Mouse (Mus musculus) kidney, embryonic 16.5 days (tissue): ENCODE data around the gene Nup214. TPM values are rescaled to one million over a fixed set of nuclear protein-coding genes. Genes with fewer than 3 reads are reported as not detected.

ENCODE experiments used
- ATAC-seq: fragments of 200-750 bp; cut with Nextera tagmentation; 2 replicates; pipeline ENCODE4 v1.8.0; 2017; ENCODE audit warnings: moderate TSS enrichment; ENCODE audit not compliant: low FRiP score, low TSS enrichment
- H3K27ac ChIP-seq: fragments of 300-500 bp; sonication (generic); 2 replicates; pipeline ENCODE4 v1.5.1; 2014; ENCODE audit warnings: low read length
- H3K27me3 ChIP-seq: fragments of 300-500 bp; sonication (generic); 2 replicates; pipeline ENCODE4 v1.6.1; 2014; ENCODE audit warnings: low read length, control low read depth, mixed read lengths; ENCODE audit not compliant: insufficient read depth
- H3K36me3 ChIP-seq: fragments of 300-500 bp; sonication (generic); 2 replicates; pipeline ENCODE4 v1.6.1; 2014; ENCODE audit warnings: low read length, control low read depth, mixed read lengths; ENCODE audit not compliant: insufficient read depth
- H3K4me1 ChIP-seq: fragments of 300-500 bp; sonication (generic); 2 replicates; pipeline ENCODE4 v1.6.1; 2014; ENCODE audit warnings: low read length, control low read depth, mixed read lengths; ENCODE audit not compliant: insufficient read depth
- H3K4me2 ChIP-seq: fragments of 300-500 bp; sonication (generic); replicated peaks from 2 replicates; pipeline ENCODE4 v1.6.1; 2014; ENCODE audit warnings: low read depth, low read length
- H3K4me3 ChIP-seq: fragments of 300-500 bp; sonication (generic); 2 replicates; pipeline ENCODE4 v1.5.1; 2014; ENCODE audit warnings: mild to moderate bottlenecking, low read length
- H3K9ac ChIP-seq: fragments of 300-500 bp; sonication (generic); replicated peaks from 2 replicates; pipeline ENCODE4 v1.6.1; 2014; ENCODE audit warnings: low read length
- H3K9me3 ChIP-seq: fragments of 300-500 bp; sonication (generic); 2 replicates; pipeline ENCODE4 v1.6.1; 2016; ENCODE audit warnings: low read length, control low read depth
- WGBS: fragments of 180-500 bp; shearing (Covaris S2); extraction: QIAGEN DNeasy Blood & Tissue Kit; methylation state at CpG from one replicate; pipeline ENCODE4 v1.1.7; 2014; 5-methylcytosine and 5-hydroxymethylcytosine counted together
- microRNA-seq: library from miRNA; unstranded; fragments of <30 nt; microRNA quantifications from one replicate; pipeline ENCODE4, GENCODE M21; 2016
- polyA plus RNA-seq: library from polyadenylated mRNA; unstranded; fragments of >200 nt; fragmentation: Nextera tagmentation; extraction: Ambion mirVana; gene quantifications from 2 replicates; pipeline ENCODE4 v1.2.1, GENCODE M21; 2015

Gene Nup214
- polyA plus RNA-seq, 1 experiment from 2014 or later = 70.2 TPM

GRCm38 (mm10) chr2:32095351-32096121, 121.3 kb downstream of the Nup214 start, which contains the start of gene Plpp7:
Plpp7 (plus strand) TSS chr2:32095528.
- Histone ChIP-seq H3K27me3 (no peaks in the 10 kb centered on the region), H3K4me3 (peak within 1 kb of the TSS; percentile 47), H3K36me3 (no peaks in the 10 kb centered on the region), H3K27ac (no peak within 1 kb of the TSS), H3K4me1 (peaks cover 6% of the 10 kb centered on the region), H3K9ac (peak within 1 kb of the TSS; percentile 68), H3K4me2 (peak within 1 kb of the TSS; percentile 55), H3K9me3 (no peaks in the 10 kb centered on the region)
- ATAC-seq = peak; percentile 92
- WGBS = 54% methylated on average over 22 of the region's 22 CpGs

- Histone ChIP-seq H3K9me3 (no peaks in the 10 kb centered on the region), H3K4me1 (peaks cover 6% of the 10 kb centered on the region), H3K27me3 (no peaks in the 10 kb centered on the region), H3K4me3 (peak overlapping the region; percentile 47), H3K4me2 (peak overlapping the region; percentile 55), H3K36me3 (no peaks in the 10 kb centered on the region), H3K9ac (peak overlapping the region; percentile 68), H3K27ac (no peak overlapping the region)
- WGBS = 82% methylated on average over 10 of the region's 10 CpGs
- no peak for ATAC-seq
Observed at GRCm38 (mm10) chr2:32096122-32096420, 121.8 kb downstream of the Nup214 start.

GRCm38 (mm10) chr2:32102944-32103343, 128.7 kb downstream of the Nup214 start:
- Histone ChIP-seq H3K4me2 (peak overlapping the region; percentile 34), H3K4me3 (peak overlapping the region; percentile 28), H3K27ac (no peak overlapping the region), H3K36me3 (no peaks in the 10 kb centered on the region), H3K27me3 (no peaks in the 10 kb centered on the region), H3K4me1 (peaks cover 9% of the 10 kb centered on the region), H3K9ac (no peak overlapping the region), H3K9me3 (no peaks in the 10 kb centered on the region)
- 40% methylated on average over 5 of the region's 5 CpGs for WGBS
- ATAC-seq = no peak

DNA sequence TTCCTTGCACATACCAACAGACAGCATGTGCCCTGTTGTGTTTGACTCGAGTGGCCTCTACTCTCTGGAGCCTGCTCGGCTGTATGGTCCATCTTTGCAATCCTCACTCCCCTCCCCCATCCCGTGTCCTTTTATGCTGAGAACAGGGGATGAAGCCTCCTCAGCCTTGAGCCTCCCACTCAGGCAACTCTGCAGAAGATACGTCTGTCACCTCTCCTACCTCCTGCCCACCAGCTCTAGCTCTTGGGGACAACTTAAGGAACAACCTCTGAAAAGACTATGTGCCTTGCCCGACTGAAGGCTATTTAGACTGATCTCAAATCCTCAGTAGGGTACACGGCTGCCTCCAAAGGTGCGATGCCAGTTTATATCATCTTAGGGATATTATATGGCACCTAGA, 129.3 kb downstream of the Nup214 start:
- peaks cover 9% of the 10 kb centered on the region for H3K4me1 ChIP-seq
- WGBS = 73% methylated on average over 7 of the region's 7 CpGs
- no peaks in the 10 kb centered on the region for H3K27me3 ChIP-seq
- H3K36me3 ChIP-seq = no peaks in the 10 kb centered on the region
- H3K9me3 ChIP-seq = no peaks in the 10 kb centered on the region
- no peak overlapping the region for H3K9ac ChIP-seq
- no peak for ATAC-seq
- H3K4me3 ChIP-seq = peak overlapping the region; percentile 28
- H3K4me2 ChIP-seq = peak overlapping the region; percentile 34
- no peak overlapping the region for H3K27ac ChIP-seq

Small RNA genes within 50 kb of the gene (microRNA-seq; reads per million reads assigned to microRNA genes)
- gene Mir7674 = not detected

Other genes with a start within 250 kb of the Nup214 start
- 0.09 TPM in 1 of 2 replicates, not detected in the other for gene Qrfp, start 163.9 kb upstream of the Nup214 start, polyA plus RNA-seq
- gene Fibcd1, start 128.4 kb upstream of the Nup214 start, polyA plus RNA-seq = 1.4 and 1.5 TPM in 2 replicates
- 4.1 and 4.7 TPM in 2 replicates for gene Lamc3, start 87.1 kb upstream of the Nup214 start, polyA plus RNA-seq
- 90.4 and 101 TPM in 2 replicates for gene Aif1l, start 24.3 kb upstream of the Nup214 start, polyA plus RNA-seq
- 1.6 and 1.8 TPM in 2 replicates for gene Fam78a, start 110.4 kb downstream of the Nup214 start, polyA plus RNA-seq
- gene Plpp7, start 121.1 kb downstream of the Nup214 start, polyA plus RNA-seq = 6.8 and 7.8 TPM in 2 replicates
- 30.3 and 30.4 TPM in 2 replicates for gene Prrc2b, start 176.6 kb downstream of the Nup214 start, polyA plus RNA-seq